Mouse (Mus musculus): ENCODE data around the gene Stk24. TPM values are rescaled to one million over a fixed set of nuclear protein-coding genes. Genes with fewer than 3 reads are reported as not detected.
A peak's percentile ranks its signal among the peaks of the same experiment; 100 is the strongest.

Stk24 gene
- polyA plus RNA-seq, 1 experiment from 2014 or later: 48.9 TPM

GRCm38 (mm10) chr14:121279106-121279505 lies 100.7 kb downstream of the Stk24 start:
- Histone ChIP-seq H3K27me3 (ENCODE audit: control insufficient read depth, insufficient read depth, low read length) (no peaks in the 10 kb centered on the region), H3K4me1 (ENCODE audit: control insufficient read depth in 2 of 2, insufficient read depth in 2 of 2, low read length in 2 of 2) (peaks cover 11 to 12% of the 10 kb centered on the region in 2 experiments), H3K4me3 (ENCODE audit: control insufficient read depth in 1 of 2, insufficient read depth in 1 of 2, low read depth in 1 of 2, low read length in 2 of 2) (no peak overlapping the region), H3K9me3 (ENCODE audit: control insufficient read depth, low read length) (no peaks in the 10 kb centered on the region), H3K36me3 (ENCODE audit: control insufficient read depth, insufficient read depth, low read length) (peaks cover 91% of the 10 kb centered on the region), H3K9ac (ENCODE audit: low read length) (no peak overlapping the region), H3K4me2 (ENCODE audit: low read length) (no peak overlapping the region), H3K27ac (replicated peaks in 1 of 2; ENCODE audit: control insufficient read depth in 1 of 2, insufficient read depth in 1 of 2, low read depth in 2 of 2, low read length in 2 of 2) (no peak overlapping the region)
- 23% methylated on average over 6 of the region's 6 CpGs for WGBS
- 0 out of 2 replicates have a peak, but pooled peaks have one; percentile 39 for ATAC-seq (ENCODE audit: insufficient number of reproducible peaks, insufficient read depth, low FRiP score, low read depth)

GRCm38 (mm10) chr14:121276016-121276415 lies 103.8 kb downstream of the Stk24 start:
- peaks cover 8% of the 10 kb centered on the region in 2 experiments for H3K4me1 ChIP-seq (ENCODE audit: control insufficient read depth in 2 of 2, insufficient read depth in 2 of 2, low read length in 2 of 2)
- no peak overlapping the region for H3K27ac ChIP-seq (replicated peaks in 1 of 2; ENCODE audit: control insufficient read depth in 1 of 2, insufficient read depth in 1 of 2, low read depth in 2 of 2, low read length in 2 of 2)
- H3K9me3 ChIP-seq (ENCODE audit: control insufficient read depth, low read length): no peaks in the 10 kb centered on the region
- ATAC-seq (ENCODE audit: insufficient number of reproducible peaks, insufficient read depth, low FRiP score, low read depth): no peak
- no peak overlapping the region for H3K4me3 ChIP-seq (ENCODE audit: control insufficient read depth in 1 of 2, insufficient read depth in 1 of 2, low read depth in 1 of 2, low read length in 2 of 2)
- no peak overlapping the region for H3K9ac ChIP-seq (ENCODE audit: low read length)
- H3K4me2 ChIP-seq (ENCODE audit: low read length): no peak overlapping the region
- no peaks in the 10 kb centered on the region for H3K27me3 ChIP-seq (ENCODE audit: control insufficient read depth, insufficient read depth, low read length)
- H3K36me3 ChIP-seq (ENCODE audit: control insufficient read depth, insufficient read depth, low read length): peaks cover 91% of the 10 kb centered on the region
- WGBS: 79% methylated on average over 10 of the region's 10 CpGs

- ATAC-seq (ENCODE audit: insufficient number of reproducible peaks, insufficient read depth, low FRiP score, low read depth): no peak
- WGBS: 80% methylated on average over 12 of the region's 12 CpGs
- H3K36me3 ChIP-seq (ENCODE audit: control insufficient read depth, insufficient read depth, low read length): peaks cover 85% of the 10 kb centered on the region
Measured at GRCm38 (mm10) chr14:121274985-121275384, 104.8 kb downstream of the Stk24 start.

GRCm38 (mm10) chr14:121270490-121270889 lies 109.3 kb downstream of the Stk24 start:
- H3K36me3 ChIP-seq (ENCODE audit: control insufficient read depth, insufficient read depth, low read length): peaks cover 82% of the 10 kb centered on the region
- no peaks in the 10 kb centered on the region for H3K27me3 ChIP-seq (ENCODE audit: control insufficient read depth, insufficient read depth, low read length)
- no peak overlapping the region for H3K4me3 ChIP-seq (ENCODE audit: control insufficient read depth in 1 of 2, insufficient read depth in 1 of 2, low read depth in 1 of 2, low read length in 2 of 2)
- H3K27ac ChIP-seq (replicated peaks in 1 of 2; ENCODE audit: control insufficient read depth in 1 of 2, insufficient read depth in 1 of 2, low read depth in 2 of 2, low read length in 2 of 2): peak overlapping the region; percentile 71 to 89
- H3K9ac ChIP-seq (ENCODE audit: low read length): 0 out of 2 replicates have a peak overlapping the region, but pooled peaks have one; percentile 30
- H3K4me1 ChIP-seq (ENCODE audit: control insufficient read depth in 2 of 2, insufficient read depth in 2 of 2, low read length in 2 of 2): peaks cover 12 to 22% of the 10 kb centered on the region in 2 experiments
- no peaks in the 10 kb centered on the region for H3K9me3 ChIP-seq (ENCODE audit: control insufficient read depth, low read length)
- H3K4me2 ChIP-seq (ENCODE audit: low read length): no peak overlapping the region
- ATAC-seq (ENCODE audit: insufficient number of reproducible peaks, insufficient read depth, low FRiP score, low read depth): peak; percentile 50; the same call in 1 of the 2 replicates
- WGBS: 25% methylated on average over 6 of the region's 6 CpGs

More at GRCm38 (mm10) chr14:121274985-121275384, 104.8 kb downstream of the Stk24 start:
- no peak overlapping the region for H3K4me3 ChIP-seq (ENCODE audit: control insufficient read depth in 1 of 2, insufficient read depth in 1 of 2, low read depth in 1 of 2, low read length in 2 of 2)
- no peak overlapping the region for H3K9ac ChIP-seq (ENCODE audit: low read length)
- H3K9me3 ChIP-seq (ENCODE audit: control insufficient read depth, low read length): no peaks in the 10 kb centered on the region
- H3K27ac ChIP-seq (replicated peaks in 1 of 2; ENCODE audit: control insufficient read depth in 1 of 2, insufficient read depth in 1 of 2, low read depth in 2 of 2, low read length in 2 of 2): no peak overlapping the region
- H3K4me1 ChIP-seq (ENCODE audit: control insufficient read depth in 2 of 2, insufficient read depth in 2 of 2, low read length in 2 of 2): peaks cover 11 to 12% of the 10 kb centered on the region in 2 experiments
- H3K4me2 ChIP-seq (ENCODE audit: low read length): no peak overlapping the region
- no peaks in the 10 kb centered on the region for H3K27me3 ChIP-seq (ENCODE audit: control insufficient read depth, insufficient read depth, low read length)

GRCm38 (mm10) chr14:121267801-121268200 lies 112.0 kb downstream of the Stk24 start:
- Histone ChIP-seq H3K9me3 (ENCODE audit: control insufficient read depth, low read length) (no peaks in the 10 kb centered on the region), H3K9ac (ENCODE audit: low read length) (no peak overlapping the region), H3K36me3 (ENCODE audit: control insufficient read depth, insufficient read depth, low read length) (peaks cover 65% of the 10 kb centered on the region), H3K27me3 (ENCODE audit: control insufficient read depth, insufficient read depth, low read length) (no peaks in the 10 kb centered on the region), H3K4me1 (ENCODE audit: control insufficient read depth in 2 of 2, insufficient read depth in 2 of 2, low read length in 2 of 2) (peaks cover 12 to 32% of the 10 kb centered on the region in 2 experiments), H3K4me2 (ENCODE audit: low read length) (no peak overlapping the region), H3K4me3 (ENCODE audit: control insufficient read depth in 1 of 2, insufficient read depth in 1 of 2, low read depth in 1 of 2, low read length in 2 of 2) (no peak overlapping the region), H3K27ac (replicated peaks in 1 of 2; ENCODE audit: control insufficient read depth in 1 of 2, insufficient read depth in 1 of 2, low read depth in 2 of 2, low read length in 2 of 2) (no peak overlapping the region)
- no peak for ATAC-seq (ENCODE audit: insufficient number of reproducible peaks, insufficient read depth, low FRiP score, low read depth)
- WGBS: 90% methylated on average over 8 of the region's 8 CpGs

GRCm38 (mm10) chr14:121264453-121264852 lies 115.4 kb downstream of the Stk24 start:
- WGBS: 45% methylated on average over 6 of the region's 6 CpGs
- ATAC-seq (ENCODE audit: insufficient number of reproducible peaks, insufficient read depth, low FRiP score, low read depth): no peak
- peaks cover 0 to 25% of the 10 kb centered on the region in 2 experiments; a peak in 3 of 4 replicates for H3K4me1 ChIP-seq (ENCODE audit: control insufficient read depth in 2 of 2, insufficient read depth in 2 of 2, low read length in 2 of 2)
- no peaks in the 10 kb centered on the region for H3K9me3 ChIP-seq (ENCODE audit: control insufficient read depth, low read length)
- no peaks in the 10 kb centered on the region for H3K27me3 ChIP-seq (ENCODE audit: control insufficient read depth, insufficient read depth, low read length)
- H3K36me3 ChIP-seq (ENCODE audit: control insufficient read depth, insufficient read depth, low read length): peaks cover 50% of the 10 kb centered on the region
- H3K9ac ChIP-seq (ENCODE audit: low read length): no peak overlapping the region
- H3K4me3 ChIP-seq (ENCODE audit: control insufficient read depth in 1 of 2, insufficient read depth in 1 of 2, low read depth in 1 of 2, low read length in 2 of 2): no peak overlapping the region
- H3K4me2 ChIP-seq (ENCODE audit: low read length): no peak overlapping the region
- no peak overlapping the region; a peak in 1 of 4 replicates for H3K27ac ChIP-seq (replicated peaks in 1 of 2; ENCODE audit: control insufficient read depth in 1 of 2, insufficient read depth in 1 of 2, low read depth in 2 of 2, low read length in 2 of 2)

- no peak for ATAC-seq (ENCODE audit: insufficient number of reproducible peaks, insufficient read depth, low FRiP score, low read depth)
Measured at GRCm38 (mm10) chr14:121263912-121264311, 115.9 kb downstream of the Stk24 start.

GRCm38 (mm10) chr14:121262606-121263005 lies 117.2 kb downstream of the Stk24 start:
- H3K27me3 ChIP-seq (ENCODE audit: control insufficient read depth, insufficient read depth, low read length): no peaks in the 10 kb centered on the region
- no peak for ATAC-seq (ENCODE audit: insufficient number of reproducible peaks, insufficient read depth, low FRiP score, low read depth)
- no peak overlapping the region for H3K4me3 ChIP-seq (ENCODE audit: control insufficient read depth in 1 of 2, insufficient read depth in 1 of 2, low read depth in 1 of 2, low read length in 2 of 2)
- no peaks in the 10 kb centered on the region for H3K9me3 ChIP-seq (ENCODE audit: control insufficient read depth, low read length)
- H3K36me3 ChIP-seq (ENCODE audit: control insufficient read depth, insufficient read depth, low read length): peaks cover 52% of the 10 kb centered on the region
- peaks cover 0 to 25% of the 10 kb centered on the region in 2 experiments; a peak in 3 of 4 replicates for H3K4me1 ChIP-seq (ENCODE audit: control insufficient read depth in 2 of 2, insufficient read depth in 2 of 2, low read length in 2 of 2)
- H3K9ac ChIP-seq (ENCODE audit: low read length): no peak overlapping the region
- WGBS: 56% methylated on average over 4 of the region's 4 CpGs
- no peak overlapping the region for H3K27ac ChIP-seq (replicated peaks in 1 of 2; ENCODE audit: control insufficient read depth in 1 of 2, insufficient read depth in 1 of 2, low read depth in 2 of 2, low read length in 2 of 2)
- no peak overlapping the region for H3K4me2 ChIP-seq (ENCODE audit: low read length)

More at GRCm38 (mm10) chr14:121263912-121264311, 115.9 kb downstream of the Stk24 start:
- peaks cover 50% of the 10 kb centered on the region for H3K36me3 ChIP-seq (ENCODE audit: control insufficient read depth, insufficient read depth, low read length)
- no peaks in the 10 kb centered on the region for H3K27me3 ChIP-seq (ENCODE audit: control insufficient read depth, insufficient read depth, low read length)
- peaks cover 0 to 25% of the 10 kb centered on the region in 2 experiments; a peak in 3 of 4 replicates for H3K4me1 ChIP-seq (ENCODE audit: control insufficient read depth in 2 of 2, insufficient read depth in 2 of 2, low read length in 2 of 2)
- H3K9ac ChIP-seq (ENCODE audit: low read length): no peak overlapping the region
- H3K27ac ChIP-seq (replicated peaks in 1 of 2; ENCODE audit: control insufficient read depth in 1 of 2, insufficient read depth in 1 of 2, low read depth in 2 of 2, low read length in 2 of 2): no peak overlapping the region
- 65% methylated on average over 2 of the region's 2 CpGs for WGBS
- H3K9me3 ChIP-seq (ENCODE audit: control insufficient read depth, low read length): no peaks in the 10 kb centered on the region
- H3K4me3 ChIP-seq (ENCODE audit: control insufficient read depth in 1 of 2, insufficient read depth in 1 of 2, low read depth in 1 of 2, low read length in 2 of 2): no peak overlapping the region
- no peak overlapping the region for H3K4me2 ChIP-seq (ENCODE audit: low read length)

All from heart, embryonic 14.5 days (tissue).